Mouse (Mus musculus) kidney, adult 2 months (tissue): Measurements from ENCODE around the gene AI413582.

ENCODE experiments used
- CTCF ChIP-seq: fragments of 200-500 bp; conservative IDR thresholded peaks from 2 replicates; pipeline ENCODE4 v1.5.1; 2011; ENCODE audit warnings: low read depth, mild to moderate bottlenecking, control low read depth, low read length, moderate library complexity, mixed read lengths; ENCODE audit not compliant: insufficient read depth, insufficient read length
- POLR2A ChIP-seq: fragments of 200-500 bp; IDR thresholded peaks from one replicate; pipeline ENCODE4 v1.6.1; 2011; ENCODE audit warnings: low read depth, low read length, control low read depth

- TF ChIP-seq POLR2A (no peak), CTCF (no peak)
Observed at GRCm38 (mm10) chr17:27552215-27553201, 13.0 kb downstream of the AI413582 start.
